Mouse (Mus musculus): ENCODE measurements around the gene Ppp6r2.
A peak's percentile ranks its signal among the peaks of the same experiment; 100 is the strongest.

The Ppp6r2 gene

DNA sequence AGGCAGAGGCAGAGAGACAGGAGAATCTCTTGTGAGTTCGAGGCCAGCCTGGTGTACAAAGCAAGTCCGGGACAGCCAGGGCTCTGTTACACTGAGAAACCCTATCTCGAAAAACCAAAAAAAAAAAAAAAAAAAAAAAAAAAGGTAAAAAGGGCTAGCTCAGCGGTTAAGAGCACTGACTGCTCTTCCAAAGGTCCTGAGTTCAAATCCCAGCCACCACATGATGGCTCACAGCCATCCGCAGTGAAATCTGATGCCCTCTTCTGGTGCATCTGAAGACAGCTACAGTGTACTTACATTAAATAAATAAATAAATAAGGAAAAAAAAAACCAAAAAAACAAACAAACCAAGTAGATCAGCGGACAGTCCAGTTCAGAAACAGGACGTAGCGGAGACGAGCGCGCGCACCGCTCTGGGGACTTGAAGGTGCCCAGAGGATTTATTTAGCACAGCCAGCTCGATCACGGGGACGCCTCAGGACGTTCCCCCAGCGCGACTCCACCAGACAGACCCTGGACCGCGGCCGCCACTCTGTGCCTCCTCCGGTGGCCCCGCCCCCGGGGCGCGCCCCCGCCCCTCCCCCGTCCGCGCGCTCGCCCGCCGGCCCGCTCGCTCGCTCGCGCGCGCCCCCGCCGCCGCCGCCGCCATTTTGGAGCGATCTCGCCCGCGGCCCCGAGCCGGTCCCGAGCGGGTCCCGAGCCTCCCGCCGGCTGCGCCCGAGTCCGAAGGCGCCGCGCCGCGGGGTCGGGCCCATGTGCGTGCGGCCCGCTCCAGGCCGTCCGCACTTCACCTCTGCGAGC, at the start of gene Ppp6r2:
Gene Ppp6r2 (plus strand): TSS at position 639 of the 801 bp plus-strand sequence.
- no peak for TF ChIP-seq GATA4 (IDR thresholded peaks at IDR 0.05; ENCODE audit: insufficient replicate concordance, low read length)

DNA sequence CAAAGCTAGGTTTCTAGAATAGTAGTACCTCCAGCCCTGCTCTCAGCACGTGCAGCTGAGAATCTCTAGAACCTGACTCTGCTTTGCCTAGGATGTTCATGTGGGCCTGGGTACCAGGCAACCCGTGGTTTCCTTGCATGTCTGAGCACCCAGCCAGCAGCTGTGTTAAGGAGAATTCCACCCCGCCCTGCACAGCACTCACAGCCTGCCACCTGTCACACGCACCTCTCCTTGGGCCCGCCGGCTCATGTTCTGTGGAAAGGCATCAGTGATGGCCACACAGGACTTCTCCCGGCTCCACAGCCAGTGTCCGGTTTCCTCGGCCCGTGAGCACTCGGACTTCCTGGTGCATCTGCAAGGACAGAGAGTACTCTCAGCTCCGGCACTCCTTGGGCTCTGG, 45.9 kb upstream of the Ppp6r2 start:
- no peak for TF ChIP-seq GATA4 (IDR thresholded peaks at IDR 0.05; ENCODE audit: insufficient replicate concordance, low read length)

DNA sequence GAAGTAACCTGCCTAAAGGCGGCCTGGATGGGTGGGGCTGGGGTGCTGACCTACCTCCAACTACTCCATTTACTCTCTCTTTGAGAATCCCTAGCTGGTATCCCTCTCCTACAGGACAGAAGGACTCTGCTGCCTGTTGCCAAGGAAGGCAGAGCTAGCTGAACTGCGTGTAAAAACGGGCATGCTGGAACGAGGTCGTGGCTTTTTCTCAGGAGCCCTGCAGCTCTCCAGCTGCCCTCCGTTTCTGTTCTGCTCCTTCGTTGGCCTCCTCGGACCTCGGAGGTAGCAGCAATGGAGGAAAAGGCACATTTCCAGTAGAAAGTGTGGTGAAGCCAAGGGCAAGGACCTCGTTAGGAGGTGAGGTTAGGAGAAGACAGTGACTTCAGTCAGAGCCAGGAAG, 42.4 kb upstream of the Ppp6r2 start:
- no peak for TF ChIP-seq GATA4 (IDR thresholded peaks at IDR 0.05; ENCODE audit: insufficient replicate concordance, low read length)

DNA sequence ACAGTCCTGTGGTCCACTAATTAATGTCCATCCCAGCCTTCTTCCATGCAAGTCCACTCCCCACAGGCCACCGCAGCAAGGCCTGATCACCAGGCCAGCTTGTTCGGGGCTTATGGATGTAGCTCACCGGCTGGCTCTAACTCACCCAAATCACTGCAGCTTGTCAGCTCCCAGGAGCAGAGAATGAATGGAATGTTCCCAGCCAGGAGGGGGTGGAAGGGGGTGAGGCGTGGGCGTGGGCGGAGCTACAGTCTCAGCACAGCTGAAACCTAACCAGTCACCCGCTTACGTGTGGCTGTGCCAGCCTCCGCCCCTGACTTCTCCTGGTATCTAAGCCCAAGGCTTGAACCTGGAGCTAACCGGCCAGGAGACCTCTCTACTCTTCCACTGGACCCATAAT, 41.9 kb upstream of the Ppp6r2 start:
- TF ChIP-seq GATA4 (IDR thresholded peaks at IDR 0.05; ENCODE audit: insufficient replicate concordance, low read length) = no peak

DNA sequence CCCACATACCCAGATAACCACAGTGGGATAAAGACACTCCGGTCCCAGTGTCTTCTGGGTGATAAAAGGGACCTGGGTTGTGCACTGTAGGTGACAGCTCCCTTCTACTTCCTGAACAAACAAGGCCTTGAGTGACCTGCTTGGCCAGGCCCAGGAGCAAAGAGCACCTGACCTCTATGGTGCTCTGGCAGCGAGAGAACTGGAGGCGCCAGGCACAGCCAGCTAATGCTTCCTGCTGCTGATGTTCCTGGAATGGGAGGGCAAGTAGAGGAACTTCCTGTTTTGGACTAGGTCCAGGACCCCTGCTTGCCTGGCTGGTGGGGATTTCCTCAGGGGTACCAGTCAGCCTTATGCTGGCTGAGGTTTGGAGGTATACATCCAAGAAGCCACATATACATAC, 41.3 kb upstream of the Ppp6r2 start:
- TF ChIP-seq GATA4 (IDR thresholded peaks at IDR 0.05; ENCODE audit: insufficient replicate concordance, low read length) = peak; percentile 48; the same call in 1 of the 2 replicates

DNA sequence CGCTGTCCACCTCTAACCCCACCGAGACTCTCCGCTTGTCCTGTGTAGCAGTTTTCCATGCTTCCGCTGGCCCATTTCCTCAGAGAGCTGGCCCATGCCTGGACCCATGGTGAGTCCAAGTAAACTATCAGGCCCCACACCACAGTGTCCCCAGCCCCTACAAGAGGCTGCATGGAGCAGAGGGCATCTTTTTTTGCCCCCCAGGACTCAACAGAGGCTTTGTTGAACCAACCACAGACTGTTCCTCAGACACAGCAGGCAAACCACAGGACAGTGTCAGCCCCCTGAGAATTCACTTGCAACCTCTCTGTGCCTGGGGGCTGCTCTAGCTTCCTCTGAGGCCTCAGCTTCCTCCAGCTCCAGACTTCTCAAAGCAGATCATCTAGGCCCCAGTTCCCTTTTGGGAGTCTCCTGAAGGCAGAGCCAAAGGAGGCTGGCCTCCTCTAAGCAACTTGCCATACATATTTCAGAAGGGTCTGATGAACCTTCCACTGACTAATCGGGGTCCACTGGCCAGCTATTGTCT, 39.8 kb upstream of the Ppp6r2 start:
- TF ChIP-seq GATA4 (IDR thresholded peaks at IDR 0.05; ENCODE audit: insufficient replicate concordance, low read length) = no peak

DNA sequence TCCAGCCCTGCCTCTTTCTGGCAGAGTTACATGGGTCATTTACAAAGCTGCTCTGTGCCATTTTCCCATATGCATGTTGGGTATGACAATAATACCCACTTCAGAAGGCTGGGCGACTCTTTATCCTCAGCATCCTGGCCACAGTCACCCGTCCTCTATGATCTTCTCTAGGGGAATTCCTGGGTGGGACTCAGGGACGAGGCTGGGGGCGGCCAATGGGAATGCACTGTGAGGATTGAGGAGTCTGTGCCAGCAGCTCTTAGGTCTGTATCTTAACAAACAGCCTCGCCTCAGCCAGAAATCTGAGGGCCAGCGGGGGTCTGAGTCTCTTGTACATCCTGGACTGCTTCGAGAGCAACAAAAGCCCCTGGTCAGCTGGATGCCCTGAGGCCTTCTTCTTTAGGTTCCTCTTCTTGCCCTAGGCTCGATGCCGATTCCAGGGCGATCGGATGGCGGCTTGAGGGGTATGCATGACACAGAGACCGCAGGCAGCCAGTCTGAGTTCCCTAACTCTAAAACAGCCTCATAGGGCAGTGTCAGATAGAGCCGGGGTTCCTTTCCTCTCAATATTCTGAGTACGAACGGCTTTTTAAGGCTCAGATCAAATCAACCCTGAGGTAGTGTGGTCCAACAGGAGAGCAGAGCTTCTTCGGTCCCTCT, 38.9 kb upstream of the Ppp6r2 start:
- TF ChIP-seq GATA4 (IDR thresholded peaks at IDR 0.05; ENCODE audit: insufficient replicate concordance, low read length) = no peak

DNA sequence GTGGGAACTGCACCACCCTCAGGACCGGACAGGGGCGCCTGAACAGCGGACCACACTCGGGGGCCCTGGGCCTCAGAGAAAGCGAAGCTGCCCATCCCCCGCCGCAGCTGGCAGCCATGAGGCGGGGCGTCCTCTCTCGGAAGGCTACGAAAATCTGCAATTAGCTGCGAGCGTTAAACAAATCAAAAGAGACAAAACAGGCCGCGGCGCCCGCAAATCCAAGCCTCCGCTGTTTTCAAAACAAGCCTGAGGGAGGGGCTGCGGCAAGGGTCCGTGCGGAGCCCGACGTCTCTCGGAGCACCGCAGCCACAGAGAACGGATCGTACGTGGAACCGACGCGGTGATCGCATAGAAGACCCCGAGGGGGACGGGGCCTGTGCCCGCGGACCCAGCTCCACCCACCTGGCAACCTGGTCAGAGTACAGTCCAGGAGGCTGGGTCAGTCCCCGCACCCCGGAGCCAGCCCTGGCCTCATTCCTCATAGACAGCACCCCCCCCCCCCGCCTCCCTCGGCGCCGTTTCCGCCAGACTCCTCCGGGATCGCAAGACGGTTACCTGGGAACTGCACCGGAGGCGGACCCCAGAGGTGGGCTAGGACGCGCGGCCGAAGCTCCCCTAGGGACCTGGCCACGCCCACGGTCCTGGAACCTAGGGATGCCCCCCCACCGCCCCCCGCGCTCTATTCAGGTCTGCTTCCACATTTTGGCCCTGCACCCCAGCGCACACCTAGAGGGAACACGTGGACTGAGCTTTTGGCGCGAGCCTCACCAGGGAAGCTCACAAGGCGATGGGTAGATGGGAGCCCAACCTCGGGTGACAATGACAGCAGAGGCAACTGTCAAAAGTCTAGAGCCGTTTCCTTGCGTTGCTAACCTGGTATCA, 38.1 kb upstream of the Ppp6r2 start:
- no peak for TF ChIP-seq GATA4 (IDR thresholded peaks at IDR 0.05; ENCODE audit: insufficient replicate concordance, low read length)

DNA sequence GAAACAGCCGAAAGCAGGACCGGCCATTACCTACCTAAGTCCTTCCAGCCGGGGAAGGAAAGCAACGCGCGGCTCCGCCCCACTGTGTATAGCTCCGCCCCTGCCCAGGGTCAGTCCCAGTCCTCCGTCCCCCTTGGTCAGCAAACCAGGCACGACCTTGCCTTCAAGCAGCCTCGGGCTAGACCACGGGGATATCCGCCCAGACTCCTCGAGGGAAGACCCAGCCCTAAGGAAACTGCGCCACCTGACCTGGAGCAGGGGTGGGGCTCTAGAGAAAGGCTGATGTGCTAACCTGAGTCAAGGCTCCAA, 37.5 kb upstream of the Ppp6r2 start:
- no peak for TF ChIP-seq GATA4 (IDR thresholded peaks at IDR 0.05; ENCODE audit: insufficient replicate concordance, low read length)

DNA sequence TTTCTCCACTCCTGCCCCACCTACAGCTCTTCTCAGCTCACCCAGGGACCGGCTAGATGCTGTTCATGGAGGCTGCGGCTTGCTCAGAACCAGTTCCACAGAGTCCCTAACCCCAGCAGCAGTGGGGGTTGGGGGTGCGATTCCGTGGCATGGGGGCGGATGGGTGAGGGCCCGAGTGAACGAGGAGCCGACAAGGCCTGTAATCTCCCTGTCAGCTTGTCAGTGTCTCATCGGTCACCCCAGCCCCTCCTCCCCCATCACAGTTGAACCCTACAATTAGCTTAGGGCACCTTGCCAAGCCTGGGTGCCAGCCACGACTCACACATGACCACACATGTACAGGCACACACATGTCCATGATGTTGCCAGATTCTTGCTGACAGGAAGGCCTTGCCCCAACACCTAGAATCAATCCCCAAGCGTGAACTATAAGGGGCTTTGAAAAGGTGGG, 36.4 kb upstream of the Ppp6r2 start:
- no peak for TF ChIP-seq GATA4 (IDR thresholded peaks at IDR 0.05; ENCODE audit: insufficient replicate concordance, low read length)

DNA sequence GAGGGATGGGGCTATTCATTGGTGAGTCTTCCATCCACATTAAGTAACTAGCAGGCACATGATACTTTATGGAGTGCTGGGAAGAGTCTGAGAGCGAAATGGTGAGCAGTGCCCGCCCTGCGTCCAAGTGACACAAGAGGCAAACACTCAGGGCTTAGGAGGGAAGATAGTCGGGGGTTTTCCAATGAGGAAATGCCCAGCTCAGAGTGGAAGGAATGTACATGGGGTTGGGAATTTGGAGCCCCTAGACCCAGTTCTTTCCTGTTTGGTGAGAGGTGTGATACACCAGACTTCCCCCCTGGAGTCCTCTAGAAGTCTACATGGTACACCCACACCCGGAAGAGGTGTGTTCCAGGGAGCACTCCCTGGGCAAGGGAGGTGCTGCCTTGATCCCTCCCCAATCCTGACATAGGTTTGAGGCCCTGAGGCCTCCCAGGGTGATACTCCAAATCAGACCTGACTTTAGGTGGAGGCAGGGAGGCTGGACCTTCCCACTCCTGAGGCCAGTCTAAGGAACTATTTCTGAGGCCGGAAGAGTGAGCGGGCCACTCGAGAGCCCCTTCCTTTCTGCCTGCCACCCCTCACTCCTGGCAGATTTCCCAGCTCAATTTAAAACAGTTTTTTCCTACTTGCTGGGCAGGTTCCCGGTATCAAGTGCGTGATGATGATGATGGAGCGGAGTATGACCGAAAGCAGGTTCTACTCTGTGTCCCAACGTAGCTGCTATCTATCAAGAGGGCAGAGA, 35.8 kb upstream of the Ppp6r2 start:
- no peak for TF ChIP-seq GATA4 (IDR thresholded peaks at IDR 0.05; ENCODE audit: insufficient replicate concordance, low read length)

DNA sequence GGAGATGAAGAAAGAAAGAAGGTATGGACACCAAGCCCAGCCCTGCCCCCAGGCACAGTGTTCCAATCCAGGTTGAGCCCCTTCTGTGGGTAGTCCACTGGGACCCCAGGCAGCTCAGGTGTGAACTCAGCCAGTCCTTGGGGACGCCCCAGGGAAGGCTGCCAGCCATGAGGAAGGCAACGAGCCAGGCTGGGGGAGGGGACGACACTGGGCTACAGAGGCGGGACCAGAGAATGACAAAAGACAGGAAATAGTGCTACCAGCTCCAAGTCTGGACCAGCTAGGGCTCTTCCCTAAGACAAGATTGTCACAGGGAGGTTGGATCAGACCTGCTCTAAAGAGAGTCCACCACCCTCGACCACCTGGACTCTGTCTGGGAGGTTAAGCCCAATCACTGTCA, 34.2 kb upstream of the Ppp6r2 start:
- TF ChIP-seq GATA4 (IDR thresholded peaks at IDR 0.05; ENCODE audit: insufficient replicate concordance, low read length) = no peak

DNA sequence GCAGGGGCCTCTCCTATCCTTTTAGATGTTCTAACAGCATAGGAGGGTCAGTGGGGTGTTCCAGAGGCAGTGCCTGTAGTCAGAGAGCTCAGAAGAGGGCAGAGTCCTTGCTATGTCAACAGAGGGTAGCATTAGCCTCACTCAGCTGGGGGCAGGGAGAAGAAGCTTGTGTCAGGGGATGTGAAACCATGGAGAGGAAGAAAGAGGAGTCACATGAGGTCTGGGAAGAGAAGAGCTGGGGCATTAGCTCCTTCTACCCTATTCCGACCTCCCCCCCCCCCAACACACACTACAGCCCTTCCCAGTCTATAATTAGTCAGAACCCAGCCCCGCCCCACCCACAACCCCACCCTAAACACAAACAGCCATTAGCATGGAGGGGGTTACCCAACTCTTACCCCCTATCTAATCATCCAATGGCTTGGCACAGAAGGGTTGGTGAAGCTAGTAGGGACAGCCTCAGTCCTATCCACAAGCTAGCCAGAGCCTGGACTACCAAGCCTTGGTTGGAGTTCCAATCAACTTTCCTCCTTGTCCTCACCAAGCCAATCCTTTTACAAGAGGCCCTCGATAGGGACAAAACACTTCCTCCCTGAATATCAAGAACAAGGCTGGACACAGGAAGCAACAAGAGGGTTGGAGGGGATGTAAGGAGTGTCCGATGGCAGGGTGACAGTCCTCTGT, 33.6 kb upstream of the Ppp6r2 start:
- peak; percentile 15; the same call in 1 of the 2 replicates for TF ChIP-seq GATA4 (IDR thresholded peaks at IDR 0.05; ENCODE audit: insufficient replicate concordance, low read length)

DNA sequence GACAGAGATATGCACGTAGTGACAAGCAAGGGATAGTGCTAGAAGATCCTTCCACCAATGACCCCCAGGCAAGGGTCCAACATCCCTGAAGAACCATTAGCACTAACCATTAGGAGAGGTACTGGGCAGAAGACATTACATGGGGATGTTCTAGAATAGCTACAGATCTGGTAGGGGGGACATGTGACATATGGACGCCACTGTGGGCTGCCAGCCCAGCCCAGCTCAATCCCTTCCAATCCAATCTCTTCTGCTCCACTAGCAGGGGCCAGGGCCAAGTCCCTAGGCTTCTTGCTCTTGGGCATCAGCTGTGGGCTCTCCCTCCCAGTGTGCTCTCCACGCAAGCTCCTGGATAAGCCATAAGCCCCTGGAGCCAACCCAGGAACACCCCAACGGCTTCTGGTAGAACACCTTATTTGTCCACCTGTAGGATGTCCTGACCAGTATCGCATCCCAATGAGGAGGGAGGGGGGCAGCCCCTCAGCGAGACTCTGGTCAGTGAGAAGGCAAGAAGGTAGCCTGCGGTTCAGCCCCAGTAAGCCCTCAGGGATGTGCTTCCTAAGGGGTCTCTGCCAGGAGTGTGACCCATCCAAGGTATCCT, 33.0 kb upstream of the Ppp6r2 start:
- TF ChIP-seq GATA4 (IDR thresholded peaks at IDR 0.05; ENCODE audit: insufficient replicate concordance, low read length) = no peak

Data from liver, adult (tissue).